In the genomic region with DNA sequence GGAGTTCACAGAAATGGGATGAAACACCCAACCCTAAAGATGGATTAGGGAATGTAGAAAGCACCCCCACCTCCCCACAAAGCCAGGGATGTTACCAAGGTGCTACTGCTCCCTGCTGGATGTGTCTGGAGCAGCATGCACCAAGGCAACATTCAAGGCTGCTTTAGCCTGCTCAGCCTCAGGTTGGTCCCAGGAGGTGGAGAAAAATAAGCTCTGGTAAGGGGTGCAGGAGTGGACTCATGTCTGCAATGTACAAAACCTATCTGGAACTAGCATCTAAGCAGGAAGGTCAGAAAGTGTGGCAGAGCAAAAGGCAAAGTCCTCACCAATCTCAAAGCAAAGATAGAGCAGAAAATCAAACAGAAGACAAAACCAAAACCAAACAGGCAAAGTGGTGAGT, we compare ENCODE assay signal across 9 mouse cellular contexts. TPM values are rescaled to one million over a fixed set of nuclear protein-coding genes. Genes with fewer than 3 reads are reported as not detected.
DNase-seq lines count a peak whose midpoint lies in the region; ATAC-seq and TF ChIP-seq lines count a peak whose summit lies in the region.
"Had no signal": no experiment of that assay in that cellular context is flagged by ENCODE, and none has a peak within 500 bp of the region (broad histone marks: within the 10 kb centered on the region; RNA-seq: fewer than 3 reads in every experiment).

No protein-coding gene starts in this region.

- no peak for ATAC-seq in frontal cortex, adult (ENCODE audit: low TSS enrichment)

- H3K27ac ChIP-seq in embryonic facial prominence, embryonic 10.5 days (replicated peaks), result no peak overlapping the region

- no peaks in the 10 kb centered on the region for H3K27me3 ChIP-seq in embryonic facial prominence, embryonic 10.5 days (replicated peaks; ENCODE audit: low read depth, poor library complexity, severe bottlenecking)

- peak; percentile 49 for DNase-seq in adrenal gland, postnatal 14 days
- no peak for DNase-seq in adrenal gland, postnatal 4 days (ENCODE audit: low spot score in 2 of 2)
- DNase-seq in layer of hippocampus, postnatal 10 days (ENCODE audit: low spot score in 2 of 2), result peak; percentile 67 to 70
- DNase-seq in layer of hippocampus, adult 9-11 months, result no peak
- peak; percentile 58 for DNase-seq in R1 (ENCODE audit: low read depth, low spot score)
- no peak for DNase-seq in lung, adult 2 months
- DNase-seq in embryonic facial prominence, embryonic 10.5 days (ENCODE audit: low spot score), result no peak

- TF ChIP-seq CTCF in lung, adult 2 months (IDR thresholded peaks at IDR 0.05; ENCODE audit: insufficient read depth, low read length), result peak; percentile 68

- peaks cover 83% of the 10 kb centered on the region for H3K36me3 ChIP-seq in embryonic facial prominence, embryonic 10.5 days (replicated peaks)

- H3K9me3 ChIP-seq in embryonic facial prominence, embryonic 10.5 days, result no peaks in the 10 kb centered on the region

- H3K4me3 ChIP-seq in lung, adult 2 months (replicated peaks; ENCODE audit: extremely low read depth, low read depth, low read length), result no peak overlapping the region
- no peak overlapping the region for H3K4me3 ChIP-seq in embryonic facial prominence, embryonic 10.5 days

- peaks cover 1% of the 10 kb centered on the region; the same call in 1 of the 2 replicates for H3K4me1 ChIP-seq in lung, adult 2 months (ENCODE audit: control insufficient read depth, insufficient read depth, low read length)
- H3K4me1 ChIP-seq in embryonic facial prominence, embryonic 10.5 days, result peaks cover 9% of the 10 kb centered on the region

- no peak for TF ChIP-seq POLR2A in lung, adult 2 months (IDR thresholded peaks at IDR 0.05; ENCODE audit: borderline replicate concordance, extremely low read depth, low read depth, low read length)

RNA-seq across cellular contexts. Expression of gene Fkbp11, which starts 9.9 kb away (rescaled TPM):
- 7.2 and 7.7 TPM in 2 replicates for total RNA-seq in adrenal gland, postnatal 14 days (2021)
- total RNA-seq in adrenal gland, postnatal 4 days (2021), result 10 to 100 TPM; 15.9 to 19.1 TPM
- total RNA-seq in layer of hippocampus, postnatal 10 days (2021), result 1 to 10 TPM; 2.2 to 2.6 TPM
- polyA plus RNA-seq in lung, adult 2 months (2012; rRNA removed), result 11.1 and 12.5 TPM in 2 replicates
- 23.2 and 26.3 TPM in 2 replicates for polyA plus RNA-seq in embryonic facial prominence, embryonic 10.5 days (2016; fragmentation: Nextera tagmentation; extraction: Ambion mirVana)

RNA-seq across cellular contexts. Expression of gene Arf3, which starts 25.1 kb away (rescaled TPM):
- 98.5 and 104 TPM in 2 replicates for total RNA-seq in adrenal gland, postnatal 14 days (2021)
- 100 to 1,000 TPM; 124 to 135 TPM for total RNA-seq in adrenal gland, postnatal 4 days (2021)
- total RNA-seq in layer of hippocampus, postnatal 10 days (2021), result 100 to 1,000 TPM; 636 TPM
- polyA plus RNA-seq in lung, adult 2 months (2012; rRNA removed), result 110 and 166 TPM in 2 replicates
- polyA plus RNA-seq in embryonic facial prominence, embryonic 10.5 days (2016; fragmentation: Nextera tagmentation; extraction: Ambion mirVana), result 41.6 and 43.1 TPM in 2 replicates

RNA-seq across cellular contexts. Expression of gene Ccdc65, which starts 29.9 kb away (rescaled TPM):
- total RNA-seq in adrenal gland, postnatal 14 days (2021), result 0.96 and 0.98 TPM in 2 replicates
- under 1 TPM; 0.48 to 0.87 TPM for total RNA-seq in adrenal gland, postnatal 4 days (2021)
- 10 to 100 TPM in 1 of 2 experiments, 1 to 10 TPM in 1; 9.7 to 14.2 TPM for total RNA-seq in layer of hippocampus, postnatal 10 days (2021)
- 3.1 and 3.6 TPM in 2 replicates for polyA plus RNA-seq in lung, adult 2 months (2012; rRNA removed)
- 0.60 and 0.80 TPM in 2 replicates for polyA plus RNA-seq in embryonic facial prominence, embryonic 10.5 days (2016; fragmentation: Nextera tagmentation; extraction: Ambion mirVana)

RNA-seq across cellular contexts. Expression of gene Wnt10b, which starts 40.1 kb away (rescaled TPM):
- 0.48 and 0.79 TPM in 2 replicates for total RNA-seq in adrenal gland, postnatal 14 days (2021)
- 1 to 10 TPM in 1 of 2 experiments, under 1 TPM in 1; 0.68 to 1.2 TPM for total RNA-seq in adrenal gland, postnatal 4 days (2021)
- total RNA-seq in layer of hippocampus, postnatal 10 days (2021), result under 1 TPM; 0.25 to 0.37 TPM
- polyA plus RNA-seq in lung, adult 2 months (2012; rRNA removed), result 21.8 and 37.4 TPM in 2 replicates
- polyA plus RNA-seq in embryonic facial prominence, embryonic 10.5 days (2016; fragmentation: Nextera tagmentation; extraction: Ambion mirVana), result 0.34 and 0.40 TPM in 2 replicates

RNA-seq across cellular contexts. Expression of gene Wnt1, which starts 51.8 kb away (rescaled TPM):
- not detected in 2 replicates for total RNA-seq in adrenal gland, postnatal 14 days (2021)
- total RNA-seq in adrenal gland, postnatal 4 days (2021), result not detected
- total RNA-seq in layer of hippocampus, postnatal 10 days (2021), result not detected
- not detected in 2 replicates for polyA plus RNA-seq in lung, adult 2 months (2012; rRNA removed)
- polyA plus RNA-seq in embryonic facial prominence, embryonic 10.5 days (2016; fragmentation: Nextera tagmentation; extraction: Ambion mirVana), result 1.0 and 1.5 TPM in 2 replicates
- polyA plus RNA-seq: limb, embryonic 11.5 days had no signal

Comparison
In these comparisons a context has a peak if more than half of its experiments do, and no peak if none do; other contexts are left out.
1. DNase-seq: peak in adrenal gland, postnatal 14 days (single experiment), layer of hippocampus, postnatal 10 days (2 of 2) and R1 (single experiment); none in adrenal gland, postnatal 4 days (0 of 2), layer of hippocampus, adult 9-11 months (single experiment), lung, adult 2 months (single experiment) and embryonic facial prominence, embryonic 10.5 days (single experiment).